Mouse (Mus musculus) adipocyte (in vitro differentiated cells): Measurements from ENCODE around the gene Apex1.
A peak's percentile ranks its signal among the peaks of the same experiment; 100 is the strongest.

Source experiments
- DNase-seq: peaks from one replicate; pipeline ENCODE4 v3.0.0-alpha.2; 2016; ENCODE audit warnings: low spot score

Apex1 gene

GRCm38 (mm10) chr14:50969558-50970544 is 45.1 kb downstream of the Apex1 start:
- peak; percentile 41 for DNase-seq

GRCm38 (mm10) chr14:50970822-50971221 is 46.1 kb downstream of the Apex1 start:
- no peak for DNase-seq

- DNase-seq = peak; percentile 2
These were observed 48.3 kb downstream of the Apex1 start for GRCm38 (mm10) chr14:50973054-50973453.

GRCm38 (mm10) chr14:50973700-50974099 is 48.9 kb downstream of the Apex1 start:
- no peak for DNase-seq

- DNase-seq = no peak
These were observed 50.2 kb downstream of the Apex1 start for GRCm38 (mm10) chr14:50975001-50975400.

- no peak for DNase-seq
These were observed 51.9 kb downstream of the Apex1 start for GRCm38 (mm10) chr14:50976674-50977073.
